Mouse (Mus musculus) thymus, postnatal 4 days (tissue): ENCODE measurements around the gene Cage1.
A peak's percentile ranks its signal among the peaks of the same experiment; 100 is the strongest.

ENCODE experiments used
- DNase-seq: peaks from one replicate; pipeline ENCODE4 v3.0.0; 2021

Gene Cage1

GRCm38 (mm10) chr13:38009721-38010408 is 27.0 kb downstream of the Cage1 start:
- DNase-seq, result peak; percentile 17

DNA sequence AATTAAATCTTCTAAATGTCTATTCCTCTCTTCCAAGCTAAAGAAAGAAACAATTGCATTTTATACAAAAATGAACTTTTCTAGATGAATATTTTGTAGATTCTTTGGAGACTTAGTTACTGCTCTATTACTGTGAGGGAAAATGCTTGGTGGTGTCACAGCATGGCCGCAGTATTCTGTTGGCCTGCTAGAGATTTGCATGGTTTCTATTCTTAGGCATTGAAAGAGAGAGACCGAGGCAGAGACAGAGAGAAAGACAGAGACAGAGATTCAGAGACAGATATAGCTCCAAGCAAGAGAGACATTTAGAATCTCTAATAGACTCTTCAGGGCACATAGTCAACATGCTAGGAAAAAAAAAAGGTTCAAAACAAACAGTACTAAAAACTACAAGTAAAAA is 28.9 kb downstream of the Cage1 start:
- no peak for DNase-seq

- DNase-seq, result no peak
Measured at GRCm38 (mm10) chr13:38002461-38002860, 34.4 kb downstream of the Cage1 start.

GRCm38 (mm10) chr13:37999713-38000112 is 37.2 kb downstream of the Cage1 start:
- DNase-seq, result no peak

GRCm38 (mm10) chr13:37994405-37994749 is 42.5 kb downstream of the Cage1 start:
- DNase-seq, result no peak

GRCm38 (mm10) chr13:37993704-37994404 is 43.0 kb downstream of the Cage1 start, which contains the start of gene Ssr1:
TSS of gene Ssr1 (minus strand) at chr13:37994217.
- DNase-seq, result peak; percentile 99

DNA sequence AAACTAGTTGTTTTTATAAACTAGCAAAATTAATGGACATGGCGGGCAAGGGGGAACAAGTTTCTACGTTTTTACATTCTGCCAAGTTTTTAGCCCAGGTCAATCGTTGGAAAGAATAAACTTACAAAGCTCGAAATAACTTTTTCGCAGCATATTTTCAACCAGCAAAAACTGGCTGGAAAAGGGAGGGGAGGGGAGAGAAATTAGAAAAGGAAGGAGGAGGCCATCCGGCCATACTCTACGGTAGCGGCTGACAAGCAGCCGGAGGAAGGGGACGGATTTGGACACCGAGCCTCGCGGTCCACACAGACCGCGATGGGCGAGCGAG is 43.5 kb downstream of the Cage1 start:
- DNase-seq, result no peak

GRCm38 (mm10) chr13:37992638-37993371 is 44.1 kb downstream of the Cage1 start:
- DNase-seq, result no peak

DNA sequence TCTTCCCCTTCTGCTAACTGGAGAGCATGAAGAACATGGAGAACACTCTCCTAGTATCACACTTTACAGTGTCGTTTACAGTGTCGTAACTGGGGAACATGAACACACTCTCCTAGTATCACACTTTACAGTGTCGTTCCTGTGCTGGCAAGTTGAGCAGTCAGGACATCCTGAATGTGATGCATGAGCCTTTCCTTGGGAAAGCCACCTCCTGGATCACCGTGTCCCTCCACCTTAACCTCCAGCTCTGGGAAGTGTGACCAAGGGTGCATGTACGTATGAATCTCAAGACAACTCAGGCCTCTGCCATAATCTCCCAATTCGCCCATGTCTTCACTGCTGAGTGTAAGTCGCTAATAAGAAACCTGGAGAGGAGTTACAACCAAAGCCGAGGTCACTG is 47.2 kb downstream of the Cage1 start:
- DNase-seq, result no peak

GRCm38 (mm10) chr13:37986166-37986565 is 50.7 kb downstream of the Cage1 start:
- no peak for DNase-seq

GRCm38 (mm10) chr13:37981063-37981462 is 55.8 kb downstream of the Cage1 start:
- no peak for DNase-seq

GRCm38 (mm10) chr13:37980346-37980745 is 56.5 kb downstream of the Cage1 start:
- DNase-seq, result no peak

GRCm38 (mm10) chr13:37979506-37979905 is 57.4 kb downstream of the Cage1 start:
- DNase-seq, result no peak

GRCm38 (mm10) chr13:37974731-37975130 is 62.1 kb downstream of the Cage1 start:
- DNase-seq, result no peak

GRCm38 (mm10) chr13:37974036-37974435 is 62.8 kb downstream of the Cage1 start:
- no peak for DNase-seq

DNA sequence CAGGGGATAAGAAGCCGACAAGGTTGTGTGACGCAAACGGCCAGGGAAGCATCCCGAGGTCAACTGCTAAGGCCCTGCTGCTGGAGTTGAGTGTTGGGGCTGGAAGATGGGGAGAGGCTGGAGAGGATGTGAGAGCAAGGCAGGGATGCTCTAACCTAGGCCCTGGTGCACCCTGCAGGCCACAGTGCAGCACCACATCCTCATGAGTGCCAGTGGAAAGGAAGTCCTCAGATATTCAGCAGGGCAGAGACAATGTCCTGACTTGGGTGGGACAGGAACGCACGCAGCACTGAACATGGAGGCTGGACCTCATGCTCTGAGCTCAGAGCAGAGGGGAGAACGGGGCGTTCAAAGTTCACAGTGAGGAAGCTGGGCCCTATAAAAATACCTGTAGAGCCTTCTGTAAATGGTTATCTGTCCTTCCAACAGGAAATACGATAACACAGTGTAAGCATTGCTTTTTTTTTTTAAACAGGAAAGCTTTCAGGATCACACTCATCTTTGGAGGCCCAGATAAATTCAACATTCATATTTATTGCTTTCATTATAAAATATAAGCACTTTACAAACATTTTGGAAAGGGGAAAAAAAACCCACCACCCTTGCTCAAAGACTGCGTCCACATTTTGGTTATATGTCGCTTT is 65.9 kb downstream of the Cage1 start:
- DNase-seq, result peak; percentile 36

DNA sequence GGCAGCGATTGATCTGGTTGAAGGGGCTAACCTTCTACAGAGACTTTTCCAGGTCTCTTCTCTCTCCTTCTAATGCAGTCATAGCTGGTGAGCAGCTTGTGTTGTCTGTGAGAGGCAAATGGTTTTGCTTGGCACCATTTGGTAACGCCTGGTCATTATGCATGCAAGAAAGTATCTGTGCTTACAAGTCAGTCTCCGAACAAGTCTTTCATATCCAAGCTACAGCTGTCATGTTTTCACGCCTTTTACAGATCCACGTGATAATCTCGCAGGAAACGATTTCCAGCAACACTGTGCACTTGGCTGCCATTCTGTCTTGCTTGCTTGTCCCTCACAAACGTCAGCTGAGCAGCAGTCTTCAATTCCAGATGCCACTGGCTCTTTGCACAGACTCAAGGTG is 66.9 kb downstream of the Cage1 start:
- DNase-seq, result no peak

- peak; percentile 94 for DNase-seq
Measured at GRCm38 (mm10) chr13:37969337-37969736, 67.5 kb downstream of the Cage1 start.

GRCm38 (mm10) chr13:37967565-37967964 is 69.3 kb downstream of the Cage1 start:
- no peak for DNase-seq

GRCm38 (mm10) chr13:37967052-37967437 is 69.8 kb downstream of the Cage1 start:
- no peak for DNase-seq

DNA sequence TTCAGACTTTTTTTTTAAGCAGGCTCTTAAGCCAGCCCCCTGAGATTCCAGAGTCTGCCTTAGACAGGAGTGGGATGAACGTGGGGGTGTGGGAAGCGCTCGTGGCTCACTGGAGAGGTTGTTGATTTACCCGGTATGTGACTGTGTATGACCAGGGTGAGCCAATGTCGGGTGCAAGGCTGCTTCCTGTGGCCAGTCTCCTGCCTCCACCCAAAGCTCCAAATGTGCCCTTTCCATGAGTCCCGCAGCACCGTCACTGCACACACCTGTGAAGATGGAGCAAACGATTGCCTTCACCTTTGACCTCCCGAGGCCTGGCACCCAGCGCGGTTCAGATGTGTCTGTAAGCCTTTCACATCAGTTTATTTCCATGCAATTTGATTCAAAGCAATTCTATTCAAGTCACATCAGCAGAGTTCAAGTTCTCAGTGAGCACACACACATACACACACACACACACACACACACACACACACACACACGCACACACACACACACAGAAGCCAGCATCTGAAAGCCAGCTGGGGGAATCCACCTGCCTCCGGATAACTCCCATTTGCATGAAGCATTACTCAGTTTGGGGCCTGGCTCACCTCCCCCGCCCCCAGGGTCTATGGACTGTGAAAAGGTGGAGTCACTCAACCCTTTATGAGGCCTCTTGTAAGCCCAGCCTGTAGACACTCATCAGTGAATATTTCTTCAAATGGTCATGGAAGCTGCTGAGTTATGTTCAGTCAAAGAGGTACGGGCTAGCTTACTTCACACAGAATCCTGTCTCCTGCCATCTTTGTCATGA is 70.4 kb downstream of the Cage1 start:
- DNase-seq, result no peak

DNA sequence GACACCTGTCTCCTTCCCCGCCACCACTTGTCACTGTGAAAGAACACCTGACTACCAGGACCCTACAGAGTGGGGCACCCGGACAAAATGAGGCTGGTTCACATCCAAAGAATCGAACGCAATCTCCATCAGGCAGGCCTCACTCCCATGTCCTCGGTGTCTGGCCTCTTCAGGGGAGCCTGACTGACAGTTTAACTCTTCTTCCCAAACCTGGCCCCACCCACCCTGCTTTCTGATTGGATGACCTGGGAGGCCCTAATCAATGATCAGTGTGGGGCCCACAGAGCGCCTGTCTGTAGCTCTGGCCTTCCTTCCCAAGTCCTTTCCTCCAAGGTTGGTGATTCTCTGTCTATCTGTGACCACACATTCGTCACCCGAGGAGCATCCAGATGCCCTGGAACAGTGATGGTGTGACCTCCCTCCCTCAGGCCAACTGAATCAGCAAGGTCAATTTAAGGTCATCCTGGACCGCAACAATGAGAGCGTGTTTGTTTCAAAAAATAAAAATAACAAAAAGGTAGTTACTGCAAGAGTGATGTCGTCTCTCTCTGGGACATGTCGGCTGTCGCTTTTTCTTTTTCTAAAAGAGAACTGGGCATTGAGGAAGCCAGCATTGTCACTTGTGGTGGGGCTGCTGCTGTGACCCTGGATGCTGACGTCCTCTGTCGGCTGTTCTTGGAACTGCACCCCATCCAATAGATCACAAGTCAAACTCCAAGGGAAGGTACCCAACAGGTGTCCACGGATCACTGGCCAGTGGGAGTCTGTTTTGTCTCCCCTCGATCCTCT is 71.5 kb downstream of the Cage1 start:
- DNase-seq, result peak; percentile 44
